Mouse (Mus musculus): ENCODE results near the gene Syngr3.

DNA sequence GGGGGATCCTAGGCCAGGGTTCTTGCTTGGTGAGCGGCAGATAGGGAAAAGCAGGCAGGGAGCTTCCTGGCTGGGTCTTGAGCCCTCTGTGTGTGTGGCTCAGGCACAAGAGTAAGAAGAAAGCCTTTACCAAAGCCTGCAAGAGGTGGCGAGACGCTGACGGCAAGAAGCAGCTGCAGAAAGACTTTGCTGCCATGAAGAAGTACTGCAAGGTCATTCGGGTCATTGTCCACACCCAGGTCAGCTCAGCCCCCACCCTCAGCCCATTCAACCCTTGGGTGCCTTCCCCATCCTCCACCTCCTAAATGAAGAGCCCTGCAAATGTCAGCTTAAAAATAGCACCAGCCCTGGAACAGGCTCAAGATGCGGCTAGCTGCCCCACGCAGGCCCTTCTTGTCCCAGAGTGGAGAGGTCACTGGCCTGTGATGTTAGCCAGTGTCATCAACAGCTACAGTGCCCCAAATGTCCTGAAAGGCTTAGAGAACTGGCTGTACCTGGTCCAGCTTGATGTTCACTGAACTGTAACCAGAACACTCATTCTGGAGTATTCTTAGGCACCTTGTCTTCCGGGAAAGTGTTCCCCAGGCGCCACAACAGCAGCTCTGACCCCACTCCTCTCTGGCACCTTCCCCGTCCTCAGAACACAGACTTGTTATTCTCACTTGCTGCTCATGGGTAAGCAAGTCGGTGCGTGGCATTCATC lies 42.6 kb upstream of the Syngr3 start:
- TF ChIP-seq CTCF (conservative IDR thresholded peaks at IDR 0.05 in 1 of 2, IDR thresholded peaks at IDR 0.05 in 1 of 2; ENCODE audit: low read depth in 2 of 2, low read length in 2 of 2) = no peak
- no peak for TF ChIP-seq UBTF (IDR thresholded peaks at IDR 0.05; ENCODE audit: low read depth, low read length)
- TF ChIP-seq NRF1 (IDR thresholded peaks at IDR 0.05; ENCODE audit: low read depth, low read length) = no peak
- no peak for TF ChIP-seq CHD2 (IDR thresholded peaks at IDR 0.05; ENCODE audit: low read length)
